Mouse (Mus musculus): ENCODE results near the gene C1qb.

The C1qb gene

GRCm38 (mm10) chr4:136893691-136894543, 7.9 kb upstream of the C1qb start:
- DNase-seq (ENCODE audit: extremely low spot score): peak; percentile 68

GRCm38 (mm10) chr4:136892811-136893210, 6.8 kb upstream of the C1qb start, which contains the start of gene C1qc:
TSS of gene C1qc (minus strand) at chr4:136893065.
- no peak for DNase-seq (ENCODE audit: extremely low spot score)

GRCm38 (mm10) chr4:136892371-136892770, 6.4 kb upstream of the C1qb start:
- DNase-seq (ENCODE audit: extremely low spot score): no peak

- no peak for DNase-seq (ENCODE audit: extremely low spot score)
Measured at GRCm38 (mm10) chr4:136891115-136891514, 5.1 kb upstream of the C1qb start.

GRCm38 (mm10) chr4:136889981-136890380, 4.0 kb upstream of the C1qb start:
- no peak for DNase-seq (ENCODE audit: extremely low spot score)

- DNase-seq (ENCODE audit: extremely low spot score): no peak
Measured at GRCm38 (mm10) chr4:136887714-136888113, 1.7 kb upstream of the C1qb start.

GRCm38 (mm10) chr4:136878601-136879000, 7.4 kb downstream of the C1qb start:
- DNase-seq (ENCODE audit: extremely low spot score): no peak

- no peak for DNase-seq (ENCODE audit: extremely low spot score)
Measured at GRCm38 (mm10) chr4:136878171-136878570, 7.8 kb downstream of the C1qb start.

GRCm38 (mm10) chr4:136876971-136877370, 9.0 kb downstream of the C1qb start:
- peak; percentile 58 for DNase-seq (ENCODE audit: extremely low spot score)

GRCm38 (mm10) chr4:136875012-136875411, 11.0 kb downstream of the C1qb start:
- no peak for DNase-seq (ENCODE audit: extremely low spot score)

GRCm38 (mm10) chr4:136868371-136868770, 17.6 kb downstream of the C1qb start:
- DNase-seq (ENCODE audit: extremely low spot score): no peak

GRCm38 (mm10) chr4:136867690-136868345, 18.2 kb downstream of the C1qb start:
- peak; percentile 36 for DNase-seq (ENCODE audit: extremely low spot score)

GRCm38 (mm10) chr4:136865531-136865930, 20.5 kb downstream of the C1qb start:
- DNase-seq (ENCODE audit: extremely low spot score): no peak

GRCm38 (mm10) chr4:136864751-136865470, 21.1 kb downstream of the C1qb start:
- DNase-seq (ENCODE audit: extremely low spot score): peak; percentile 87

- DNase-seq (ENCODE audit: extremely low spot score): no peak
Measured at GRCm38 (mm10) chr4:136863517-136863916, 22.5 kb downstream of the C1qb start.

GRCm38 (mm10) chr4:136862411-136862810, 23.6 kb downstream of the C1qb start:
- DNase-seq (ENCODE audit: extremely low spot score): no peak

- peak; percentile 58 for DNase-seq (ENCODE audit: extremely low spot score)
Measured at GRCm38 (mm10) chr4:136861806-136862205, 24.2 kb downstream of the C1qb start.

- DNase-seq (ENCODE audit: extremely low spot score): no peak
Measured at GRCm38 (mm10) chr4:136860022-136860421, 26.0 kb downstream of the C1qb start.

GRCm38 (mm10) chr4:136855081-136855480, 30.9 kb downstream of the C1qb start:
- DNase-seq (ENCODE audit: extremely low spot score): no peak

GRCm38 (mm10) chr4:136852989-136853388, 33.0 kb downstream of the C1qb start:
- DNase-seq (ENCODE audit: extremely low spot score): no peak

- no peak for DNase-seq (ENCODE audit: extremely low spot score)
Measured at GRCm38 (mm10) chr4:136852119-136852518, 33.9 kb downstream of the C1qb start.

GRCm38 (mm10) chr4:136848565-136848964, 37.4 kb downstream of the C1qb start:
- no peak for DNase-seq (ENCODE audit: extremely low spot score)
